Mouse (Mus musculus) MEL (cell line): ENCODE measurements around the gene Prf1. TPM values are rescaled to one million over a fixed set of nuclear protein-coding genes. Genes with fewer than 3 reads are reported as not detected.

Experiments
- DNase-seq: peaks from one replicate; pipeline ENCODE4 v3.0.0; 2011; ENCODE audit warnings: low read depth, low spot score
- H3K27ac ChIP-seq: 2 replicates; pipeline ENCODE4 v1.5.1; 2012; ENCODE audit warnings: low read depth, mild to moderate bottlenecking, control low read depth, low read length, moderate library complexity; ENCODE audit not compliant: control insufficient read depth
- H3K27me3 ChIP-seq, 2 experiments: fragments of 150-350 bp in 1 of 2; sonication (generic) in 1 of 2; 2 replicates each; pipeline ENCODE4 v1.6.1; 2012; ENCODE audit warnings: low read length in 2 of 2, mild to moderate bottlenecking in 2 of 2, improper control_type of control experiment in 1 of 2, moderate library complexity in 1 of 2; ENCODE audit not compliant: insufficient read depth in 2 of 2, control insufficient read depth in 1 of 2
- H3K36me3 ChIP-seq, 2 experiments: 2 replicates each; pipeline ENCODE4 v1.6.1; 2012 to 2014; ENCODE audit warnings: low read length in 2 of 2, improper control_type of control experiment in 1 of 2, inconsistent platforms in 1 of 2, mild to moderate bottlenecking in 1 of 2; ENCODE audit not compliant: insufficient read depth in 2 of 2, control insufficient read depth in 1 of 2
- H3K4me1 ChIP-seq, 2 experiments: fragments of 150-350 bp in 1 of 2; sonication (generic) in 1 of 2; 2 replicates each; pipeline ENCODE4 v1.6.1; 2012; ENCODE audit warnings: low read length in 2 of 2, improper control_type of control experiment in 1 of 2, mild to moderate bottlenecking in 1 of 2; ENCODE audit not compliant: insufficient read depth in 2 of 2, control insufficient read depth in 1 of 2
- H3K4me3 ChIP-seq, 2 experiments: fragments of 150-350 bp in 1 of 2; sonication (generic) in 1 of 2; 2 replicates each; pipeline ENCODE4 v1.5.1; 2012; ENCODE audit warnings: low read depth in 2 of 2, low read length in 2 of 2, mild to moderate bottlenecking in 2 of 2, moderate library complexity in 2 of 2, control low read depth in 1 of 2, improper control_type of control experiment in 1 of 2; ENCODE audit not compliant: control insufficient read depth in 1 of 2, insufficient read depth in 1 of 2
- H3K79me2 ChIP-seq: 2 replicates; pipeline ENCODE4 v1.6.1; 2012; ENCODE audit warnings: mild to moderate bottlenecking, low read length, moderate library complexity; ENCODE audit not compliant: control insufficient read depth, poor library complexity, insufficient read depth
- H3K9ac ChIP-seq: 2 replicates; pipeline ENCODE4 v1.6.1; 2012; ENCODE audit warnings: low read depth, mild to moderate bottlenecking, control low read depth, low read length, moderate library complexity; ENCODE audit not compliant: control insufficient read depth, poor library complexity, severe bottlenecking
- H3K9me3 ChIP-seq: fragments of 150-350 bp; sonication (generic); replicated peaks from 2 replicates; pipeline ENCODE4 v1.6.1; 2012; ENCODE audit warnings: mild to moderate bottlenecking, low read length, improper control_type of control experiment, moderate library complexity; ENCODE audit not compliant: insufficient read depth
- CTCF ChIP-seq, 3 experiments: IDR thresholded peaks in 2 of 3; conservative IDR thresholded peaks in 1 of 3; 2 replicates each; pipeline ENCODE4 v1.5.1; 2011 to 2012; ENCODE audit warnings: low read length in 3 of 3, low read depth in 2 of 3, mild to moderate bottlenecking in 2 of 3, improper control_type of control experiment in 1 of 3, inconsistent platforms in 1 of 3, mixed read lengths in 1 of 3, moderate library complexity in 1 of 3; ENCODE audit not compliant: control insufficient read depth in 1 of 3, insufficient read depth in 1 of 3, poor library complexity in 1 of 3, severe bottlenecking in 1 of 3
- ETS1 ChIP-seq: IDR thresholded peaks from 2 replicates; pipeline ENCODE4 v1.6.1; 2012; ENCODE audit warnings: low read depth, mild to moderate bottlenecking, inconsistent platforms, low read length, improper control_type of control experiment, moderate library complexity
- GATA1 ChIP-seq: IDR thresholded peaks from 2 replicates; pipeline ENCODE4 v1.6.1; 2011; ENCODE audit warnings: low read depth, low read length, improper control_type of control experiment
- HCFC1 ChIP-seq: IDR thresholded peaks from 2 replicates; pipeline ENCODE4 v1.6.1; 2012; ENCODE audit warnings: low read depth, mild to moderate bottlenecking, inconsistent platforms, low read length, improper control_type of control experiment, moderate library complexity
- KAT2A ChIP-seq: conservative IDR thresholded peaks from 2 replicates; pipeline ENCODE4 v1.6.1; 2012; ENCODE audit warnings: low read depth, low read length, improper control_type of control experiment, inconsistent platforms
- NELFE ChIP-seq: IDR thresholded peaks from 2 replicates; pipeline ENCODE4 v1.6.1; 2011; ENCODE audit warnings: low read depth, low read length, improper control_type of control experiment
- POLR2A ChIP-seq, 2 experiments: IDR thresholded peaks; 2 replicates each; pipeline ENCODE4 v1.6.1; 2011 to 2012; ENCODE audit warnings: low read length in 2 of 2, mild to moderate bottlenecking in 2 of 2, control low read depth in 1 of 2, improper control_type of control experiment in 1 of 2, low read depth in 1 of 2, moderate library complexity in 1 of 2; ENCODE audit not compliant: control insufficient read depth in 1 of 2, insufficient read depth in 1 of 2, poor library complexity in 1 of 2
- POLR2AphosphoS5 ChIP-seq: IDR thresholded peaks from 2 replicates; pipeline ENCODE4 v1.6.1; 2012; ENCODE audit warnings: low read depth, borderline replicate concordance, mild to moderate bottlenecking, inconsistent platforms, low read length, moderate library complexity, mixed read lengths
- RAD21 ChIP-seq: IDR thresholded peaks from 2 replicates; pipeline ENCODE4 v1.6.1; 2011; ENCODE audit warnings: mild to moderate bottlenecking, low read depth, low read length, improper control_type of control experiment
- SMC3 ChIP-seq: IDR thresholded peaks from 2 replicates; pipeline ENCODE4 v1.6.1; 2011; ENCODE audit warnings: low read depth, low read length, improper control_type of control experiment
- TAL1 ChIP-seq: IDR thresholded peaks from 2 replicates; pipeline ENCODE4 v1.6.1; 2012; ENCODE audit warnings: mild to moderate bottlenecking, inconsistent platforms, low read length, moderate library complexity, mixed read lengths
- TCF12 ChIP-seq: IDR thresholded peaks from 2 replicates; pipeline ENCODE4 v1.6.1; 2014; ENCODE audit warnings: low read depth, mild to moderate bottlenecking, inconsistent platforms, low read length, improper control_type of control experiment, moderate library complexity
- USF2 ChIP-seq, 2 experiments: IDR thresholded peaks; 2 replicates each; pipeline ENCODE4 v1.6.1; 2011 to 2012; ENCODE audit warnings: improper control_type of control experiment in 2 of 2, low read length in 2 of 2, borderline replicate concordance in 1 of 2, inconsistent platforms in 1 of 2, low read depth in 1 of 2, mild to moderate bottlenecking in 1 of 2; ENCODE audit not compliant: insufficient read depth in 1 of 2
- ZNF384 ChIP-seq: IDR thresholded peaks from 2 replicates; pipeline ENCODE4 v1.6.1; 2012; ENCODE audit warnings: low read depth, mild to moderate bottlenecking, inconsistent platforms, low read length, improper control_type of control experiment
- polyA plus RNA-seq, 2 experiments: library from polyadenylated mRNA; stranded (reverse) in 1 of 2; unstranded in 1 of 2; fragments of >175 nt in 1 of 2; fragments of >200 nt in 1 of 2; gene quantifications; 2 replicates each; pipeline versions ENCODE4 v1.2.1 to v1.2.4; 2012; ENCODE audit warnings: low replicate concordance in 2 of 2, low read depth in 1 of 2; ENCODE audit not compliant: insufficient read length in 2 of 2, insufficient read depth in 1 of 2, missing spikeins in 1 of 2
- total RNA-seq: library from RNA; depleted of rRNA; stranded (reverse); fragments of 300-350 nt; gene quantifications from 2 replicates; pipeline ENCODE4 v1.2.3, GENCODE M21; 2012

Gene Prf1
- total and polyA plus RNA-seq, 3 experiments, result 0.04 TPM; not detected in 2

DNA sequence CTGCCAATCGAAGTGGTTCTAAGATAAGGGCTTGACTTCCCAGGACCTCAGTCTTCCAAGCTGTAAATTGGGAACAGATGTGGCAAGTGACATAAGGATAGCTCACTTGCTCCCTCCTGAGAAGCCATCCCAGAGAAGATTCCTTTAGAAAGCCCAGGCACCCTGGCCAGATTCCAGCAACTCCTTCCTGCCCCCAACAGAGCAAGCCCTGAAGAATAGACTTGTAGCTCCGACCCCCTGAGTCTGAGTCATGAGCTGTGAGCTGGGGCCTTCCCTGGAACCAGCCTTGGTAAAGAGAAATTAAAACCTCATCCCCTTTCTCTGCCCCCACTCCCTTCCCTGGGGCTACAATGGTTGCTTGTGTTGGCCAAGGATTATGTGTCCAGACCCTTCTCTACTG is 23.1 kb upstream of the Prf1 start:
- H3K79me2 ChIP-seq, result no peaks in the 10 kb centered on the region
- TF ChIP-seq KAT2A (no peak), USF2 (IDR thresholded peaks at IDR 0.05; ENCODE audit: borderline replicate concordance in 1 of 2, insufficient read depth in 1 of 2, low read depth in 1 of 2, low read length in 2 of 2) (no peak), TCF12 (no peak), ETS1 (no peak), TAL1 (no peak)
- TF ChIP-seq, all 39 proteins: peak for 0
- H3K4me1 ChIP-seq, result no peaks in the 10 kb centered on the region
- H3K36me3 ChIP-seq, result no peaks in the 10 kb centered on the region
- peaks cover 0 to 2% of the 10 kb centered on the region in 2 experiments; a peak in 2 of 4 replicates for H3K27me3 ChIP-seq
- no peak overlapping the region for H3K9ac ChIP-seq
- H3K9me3 ChIP-seq, result no peaks in the 10 kb centered on the region
- H3K27ac ChIP-seq, result no peak overlapping the region
- no peak for DNase-seq
- no peak overlapping the region for H3K4me3 ChIP-seq

DNA sequence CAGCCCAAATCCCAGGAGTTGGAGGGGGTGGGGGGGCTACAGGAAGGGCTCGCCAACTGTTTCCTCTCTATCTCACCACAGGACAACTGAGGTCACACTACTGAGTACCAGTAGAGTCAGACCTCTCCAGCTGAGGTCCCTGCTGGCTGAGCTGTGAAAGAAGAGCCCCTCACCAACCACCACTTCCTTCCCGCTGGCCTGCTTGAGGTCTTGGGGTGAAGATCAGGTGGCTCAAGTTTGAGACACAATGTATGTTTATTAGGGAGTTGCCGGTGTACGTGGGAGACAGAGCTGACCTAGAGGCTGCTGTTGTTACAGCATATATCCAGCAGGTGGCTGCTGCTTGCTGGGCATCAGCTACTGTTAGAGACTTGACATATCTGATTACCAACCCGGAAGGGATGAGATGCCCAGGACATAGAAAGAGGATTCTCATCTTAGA is 21.9 kb upstream of the Prf1 start:
- TF ChIP-seq CTCF (IDR thresholded peaks at IDR 0.05 in 2 of 3, conservative IDR thresholded peaks at IDR 0.05 in 1 of 3; ENCODE audit: control insufficient read depth in 1 of 3, insufficient read depth in 1 of 3, low read depth in 2 of 3, low read length in 3 of 3, poor library complexity in 1 of 3, severe bottlenecking in 1 of 3) (peak; percentile 47 to 66 (median 56)), POLR2AphosphoS5 (no peak), SMC3 (peak; percentile 54), RAD21 (peak; percentile 25)
- Histone ChIP-seq H3K79me2 (no peaks in the 10 kb centered on the region), H3K27ac (no peak overlapping the region), H3K27me3 (peaks cover 0 to 2% of the 10 kb centered on the region in 2 experiments; a peak in 2 of 4 replicates), H3K36me3 (no peaks in the 10 kb centered on the region), H3K4me1 (no peaks in the 10 kb centered on the region), H3K9me3 (no peaks in the 10 kb centered on the region), H3K4me3 (no peak overlapping the region), H3K9ac (no peak overlapping the region)
- peak; percentile 28 for DNase-seq

GRCm38 (mm10) chr10:61277051-61277450 is 20.6 kb upstream of the Prf1 start:
- H3K4me1 ChIP-seq, result no peaks in the 10 kb centered on the region
- TF ChIP-seq POLR2A (IDR thresholded peaks at IDR 0.05; ENCODE audit: control insufficient read depth in 1 of 2, insufficient read depth in 1 of 2, low read depth in 1 of 2, low read length in 2 of 2, poor library complexity in 1 of 2) (no peak), CTCF (IDR thresholded peaks at IDR 0.05 in 2 of 3, conservative IDR thresholded peaks at IDR 0.05 in 1 of 3; ENCODE audit: control insufficient read depth in 1 of 3, insufficient read depth in 1 of 3, low read depth in 2 of 3, low read length in 3 of 3, poor library complexity in 1 of 3, severe bottlenecking in 1 of 3) (no peak), HCFC1 (no peak), ZNF384 (no peak), NELFE (no peak), GATA1 (no peak)
- TF ChIP-seq, all 39 proteins: peak for 0
- peaks cover 0 to 2% of the 10 kb centered on the region in 2 experiments; a peak in 2 of 4 replicates for H3K27me3 ChIP-seq
- H3K27ac ChIP-seq, result no peak overlapping the region
- no peaks in the 10 kb centered on the region for H3K9me3 ChIP-seq
- no peak overlapping the region for H3K4me3 ChIP-seq
- H3K36me3 ChIP-seq, result no peaks in the 10 kb centered on the region
- DNase-seq, result no peak
- H3K9ac ChIP-seq, result no peak overlapping the region
- H3K79me2 ChIP-seq, result no peaks in the 10 kb centered on the region
